Mouse (Mus musculus) limb, embryonic 14.5 days (tissue): ENCODE measurements at regions not wholly inside any gene's neighbourhood (a gene's known extent, or its start where the extent isn't known, plus 50 kb on each side); places are given as distances from the start of the nearest gene placed in this dataset.

Experiments
- ATAC-seq: fragments of 200-750 bp; cut with Nextera tagmentation; 2 replicates; pipeline ENCODE4 v1.8.0; 2017; ENCODE audit warnings: low read depth, moderate number of reproducible peaks, moderate TSS enrichment; ENCODE audit not compliant: low FRiP score
- DNase-seq: peaks from one replicate; pipeline ENCODE4 v3.0.0-alpha.2; 2015; ENCODE audit warnings: low spot score
- H3K27ac ChIP-seq: fragments of 300-500 bp; sonication (generic); replicated peaks from 2 replicates; pipeline ENCODE4 v1.5.1; 2014; ENCODE audit warnings: low read depth, mild to moderate bottlenecking, low read length, moderate library complexity, mixed read lengths
- H3K27me3 ChIP-seq: fragments of 300-500 bp; sonication (generic); 2 replicates; pipeline ENCODE4 v1.6.1; 2014; ENCODE audit warnings: low read length, mixed read lengths; ENCODE audit not compliant: control insufficient read depth, insufficient read depth
- H3K36me3 ChIP-seq: fragments of 300-500 bp; sonication (generic); 2 replicates; pipeline ENCODE4 v1.6.1; 2014; ENCODE audit warnings: mild to moderate bottlenecking, low read length, moderate library complexity, mixed read lengths; ENCODE audit not compliant: control insufficient read depth, insufficient read depth
- H3K4me1 ChIP-seq: fragments of 300-500 bp; sonication (generic); 2 replicates; pipeline ENCODE4 v1.6.1; 2014; ENCODE audit warnings: antibody characterized with exemption, low read length, mixed read lengths; ENCODE audit not compliant: control insufficient read depth, insufficient read depth
- H3K4me2 ChIP-seq: fragments of 300-500 bp; sonication (generic); replicated peaks from 2 replicates; pipeline ENCODE4 v1.6.1; 2014; ENCODE audit warnings: low read depth, mild to moderate bottlenecking, low read length, moderate library complexity; ENCODE audit not compliant: severe bottlenecking
- H3K4me3 ChIP-seq: fragments of 300-500 bp; sonication (generic); replicated peaks from 2 replicates; pipeline ENCODE4 v1.5.1; 2014; ENCODE audit warnings: low read length
- H3K9ac ChIP-seq: fragments of 300-500 bp; sonication (generic); 2 replicates; pipeline ENCODE4 v1.6.1; 2014; ENCODE audit warnings: mild to moderate bottlenecking, low read depth, low read length, moderate library complexity; ENCODE audit not compliant: severe bottlenecking
- H3K9me3 ChIP-seq: fragments of 300-500 bp; sonication (generic); 2 replicates; pipeline ENCODE4 v1.6.1; 2016; ENCODE audit warnings: low read length; ENCODE audit not compliant: control insufficient read depth
- POLR2A ChIP-seq: fragments of 200-500 bp; IDR thresholded peaks from 2 replicates; pipeline ENCODE4 v1.8.0; 2012; ENCODE audit warnings: inconsistent platforms, mild to moderate bottlenecking, moderate library complexity, borderline replicate concordance; ENCODE audit not compliant: insufficient read depth, insufficient read length; ENCODE audit errors: extremely low read depth
- WGBS: fragments of 180-500 bp; shearing (Covaris S2); extraction: QIAGEN DNeasy Blood & Tissue Kit; methylation state at CpG from one replicate; pipeline ENCODE4 v1.1.7; 2014; 5-methylcytosine and 5-hydroxymethylcytosine counted together

DNA sequence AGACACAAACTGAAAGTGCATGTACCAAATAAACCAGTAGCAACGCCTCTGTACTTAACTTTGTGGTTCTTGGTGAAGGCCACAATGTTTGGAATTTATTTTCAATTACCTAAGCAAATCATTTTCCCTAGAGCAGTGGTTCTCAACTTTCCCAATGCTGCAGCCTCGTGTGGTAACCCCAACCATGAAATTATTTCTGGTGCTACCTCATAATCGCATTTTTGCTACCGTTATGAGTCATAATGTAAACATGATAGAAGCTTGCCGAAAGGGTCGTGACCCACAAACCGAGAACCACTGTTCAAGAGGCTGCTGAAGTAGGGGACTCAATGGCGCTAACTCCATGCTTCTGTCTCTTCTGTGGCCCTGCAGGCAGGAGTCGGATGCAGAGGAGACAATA lies 429.9 kb upstream of the Actbl2 start:
- H3K27me3 ChIP-seq, result no peaks in the 10 kb centered on the region
- WGBS, result 85% methylated on average over 9 of the region's 9 CpGs
- no peak overlapping the region for H3K4me2 ChIP-seq
- H3K4me3 ChIP-seq, result no peak overlapping the region
- DNase-seq (no peak), ATAC-seq (no peak)
- no peaks in the 10 kb centered on the region for H3K36me3 ChIP-seq
- H3K9ac ChIP-seq, result no peak overlapping the region
- no peaks in the 10 kb centered on the region for H3K4me1 ChIP-seq
- no peak for TF ChIP-seq POLR2A
- no peak overlapping the region for H3K27ac ChIP-seq
- no peaks in the 10 kb centered on the region for H3K9me3 ChIP-seq

DNA sequence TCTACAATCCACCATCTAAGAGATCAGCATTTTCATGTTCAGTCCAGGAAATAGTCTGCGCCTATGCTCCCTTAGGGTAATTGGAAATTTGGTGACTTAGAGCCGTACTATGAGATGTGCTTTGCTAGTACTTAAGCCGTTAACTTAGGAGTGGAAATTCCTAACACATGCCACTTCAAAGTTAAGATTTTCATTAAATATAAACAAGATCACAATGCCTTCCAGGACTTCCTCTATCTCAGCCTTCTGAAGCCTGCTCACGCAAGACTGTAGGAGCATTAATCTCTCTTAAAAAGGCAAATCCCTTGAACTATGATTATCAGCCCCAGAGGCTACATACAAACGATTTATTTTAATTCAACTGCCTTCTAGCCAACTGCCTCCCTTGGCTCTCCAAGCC lies 422.4 kb upstream of the Actbl2 start:
- DNase-seq (no peak), ATAC-seq (no peak)
- Histone ChIP-seq H3K36me3 (no peaks in the 10 kb centered on the region), H3K4me2 (no peak overlapping the region), H3K9ac (no peak overlapping the region), H3K27ac (no peak overlapping the region), H3K4me3 (no peak overlapping the region), H3K4me1 (no peaks in the 10 kb centered on the region), H3K9me3 (no peaks in the 10 kb centered on the region), H3K27me3 (no peaks in the 10 kb centered on the region)
- no peak for TF ChIP-seq POLR2A
- 34% methylated on average over 5 of the region's 5 CpGs for WGBS

DNA sequence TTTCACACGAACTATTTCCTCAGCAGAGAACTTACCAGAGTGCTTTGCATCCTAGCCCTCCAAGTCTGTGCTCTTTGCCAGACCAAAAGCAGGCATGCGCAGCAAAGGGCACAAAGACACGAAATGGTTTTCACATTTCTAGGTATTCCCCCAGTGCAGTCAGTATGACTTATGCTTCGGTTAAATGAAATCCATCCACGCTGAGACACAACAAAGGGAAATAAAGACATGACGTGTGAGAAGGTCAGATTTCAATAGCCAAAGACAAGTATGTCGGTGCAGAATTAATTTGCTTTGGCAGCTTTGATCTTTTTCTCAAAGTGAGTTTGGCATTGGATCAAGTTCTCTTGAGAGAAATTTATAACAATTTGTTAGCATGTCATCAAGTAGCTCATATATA lies 417.9 kb upstream of the Actbl2 start:
- no peak for ATAC-seq
- Histone ChIP-seq H3K27me3 (no peaks in the 10 kb centered on the region), H3K9me3 (no peaks in the 10 kb centered on the region), H3K9ac (no peak overlapping the region), H3K4me2 (no peak overlapping the region), H3K27ac (no peak overlapping the region), H3K4me1 (no peaks in the 10 kb centered on the region), H3K36me3 (no peaks in the 10 kb centered on the region), H3K4me3 (no peak overlapping the region)
- WGBS, result 23% methylated on average over 7 of the region's 7 CpGs
- peak; percentile 9 for DNase-seq
- no peak for TF ChIP-seq POLR2A

DNA sequence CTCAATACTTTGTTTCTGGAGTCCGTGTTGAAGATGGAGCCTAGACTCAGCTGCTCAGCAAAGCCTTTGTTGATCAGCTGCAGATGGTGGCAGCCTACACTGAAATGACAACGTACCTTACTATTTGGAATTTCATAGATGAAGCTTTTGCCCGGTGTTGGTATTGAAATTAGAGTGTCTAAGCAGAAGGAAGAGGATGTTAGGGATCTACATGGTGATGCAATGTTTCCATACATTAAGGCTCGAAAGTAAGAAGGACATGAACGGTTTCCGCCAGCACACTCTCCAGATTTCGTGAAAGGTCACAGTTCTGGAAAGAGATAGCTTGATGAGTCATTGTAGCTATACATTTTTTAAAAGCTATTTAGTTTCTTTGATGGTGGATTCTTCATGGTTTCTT lies 412.9 kb upstream of the Actbl2 start:
- DNase-seq (no peak), ATAC-seq (no peak)
- no peaks in the 10 kb centered on the region for H3K27me3 ChIP-seq
- no peaks in the 10 kb centered on the region for H3K4me1 ChIP-seq
- no peak overlapping the region for H3K4me3 ChIP-seq
- TF ChIP-seq POLR2A, result no peak
- no peak overlapping the region for H3K4me2 ChIP-seq
- H3K36me3 ChIP-seq, result no peaks in the 10 kb centered on the region
- no peak overlapping the region for H3K27ac ChIP-seq
- no peaks in the 10 kb centered on the region; the same call in 1 of the 2 replicates for H3K9me3 ChIP-seq
- no peak overlapping the region for H3K9ac ChIP-seq
- WGBS, result 85% methylated on average over 7 of the region's 7 CpGs

DNA sequence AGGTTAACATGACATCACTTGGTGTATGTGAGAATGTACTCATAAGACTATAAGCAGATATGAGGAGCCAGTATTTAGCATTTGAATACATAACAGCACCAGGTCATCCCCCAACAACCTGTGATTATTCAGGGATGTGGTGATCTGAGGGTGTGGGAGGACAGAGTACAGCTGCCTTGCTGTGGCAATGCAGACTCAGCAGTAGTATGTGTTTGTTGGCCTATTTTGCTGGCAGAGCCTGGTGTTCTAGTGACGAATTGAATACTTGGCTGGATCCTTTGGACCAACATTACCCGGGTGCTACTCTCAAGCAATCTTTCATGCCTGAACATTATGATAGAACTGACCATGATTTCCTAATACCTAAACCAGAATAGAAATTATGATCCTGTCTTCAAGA lies 409.1 kb upstream of the Actbl2 start:
- no peaks in the 10 kb centered on the region for H3K27me3 ChIP-seq

More for the DNA sequence above, 409.1 kb upstream of the Actbl2 start:
- no peak overlapping the region for H3K9ac ChIP-seq
- H3K9me3 ChIP-seq, result no peaks in the 10 kb centered on the region; the same call in 1 of the 2 replicates
- WGBS, result 85% methylated on average over 2 of the region's 2 CpGs
- no peak overlapping the region for H3K4me2 ChIP-seq
- TF ChIP-seq POLR2A, result no peak
- H3K4me1 ChIP-seq, result no peaks in the 10 kb centered on the region
- no peak for ATAC-seq
- no peak for DNase-seq
- no peaks in the 10 kb centered on the region for H3K36me3 ChIP-seq
- H3K27ac ChIP-seq, result no peak overlapping the region
- no peak overlapping the region for H3K4me3 ChIP-seq
